Mouse (Mus musculus): ENCODE measurements around the gene Pip4p1.

The Pip4p1 gene

GRCm38 (mm10) chr14:50892541-50893459 is 37.9 kb downstream of the Pip4p1 start:
- no peak for DNase-seq

GRCm38 (mm10) chr14:50892091-50892490 is 38.6 kb downstream of the Pip4p1 start:
- no peak for DNase-seq

- no peak for DNase-seq
Measured at GRCm38 (mm10) chr14:50891621-50892020, 39.0 kb downstream of the Pip4p1 start.

- no peak for DNase-seq
Measured at GRCm38 (mm10) chr14:50876236-50876950, 54.3 kb downstream of the Pip4p1 start.

Data from kidney, postnatal 36 days (tissue).